Mouse (Mus musculus) urinary bladder, postnatal 4 days (tissue): ENCODE data around the gene Oip5.

ENCODE experiments used
- DNase-seq, 2 experiments: peaks; one replicate each; pipeline ENCODE4 v3.0.0; 2021 to 2022; ENCODE audit warnings: low spot score in 2 of 2

The Oip5 gene

GRCm38 (mm10) chr2:119587383-119587782 lies 30.9 kb downstream of the Oip5 start:
- peak in 1 of 2 experiments; percentile 63 for DNase-seq

DNA sequence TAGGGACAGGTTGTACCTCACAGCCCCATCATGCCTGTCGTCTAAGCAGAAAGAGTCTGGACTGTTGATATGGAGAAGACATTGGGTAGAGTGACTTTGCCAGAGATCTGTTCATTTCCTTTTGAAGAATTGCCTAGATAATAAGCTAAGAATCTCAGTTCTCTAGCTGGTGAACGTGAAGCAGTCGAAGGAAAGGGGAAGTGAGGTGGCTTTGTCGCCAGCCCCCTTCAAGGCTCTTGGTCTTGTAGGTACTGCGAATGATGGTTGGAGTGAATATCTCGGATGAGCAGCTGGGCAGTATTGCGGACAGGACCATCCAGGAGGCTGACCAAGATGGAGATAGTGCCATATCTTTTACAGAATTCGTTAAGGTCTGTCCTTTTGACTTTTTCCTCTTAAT lies 34.0 kb downstream of the Oip5 start:
- no peak for DNase-seq

- DNase-seq = no peak
Observed at GRCm38 (mm10) chr2:119583439-119583838, 34.8 kb downstream of the Oip5 start.

- no peak for DNase-seq
Observed at GRCm38 (mm10) chr2:119581571-119581970, 36.7 kb downstream of the Oip5 start.

DNA sequence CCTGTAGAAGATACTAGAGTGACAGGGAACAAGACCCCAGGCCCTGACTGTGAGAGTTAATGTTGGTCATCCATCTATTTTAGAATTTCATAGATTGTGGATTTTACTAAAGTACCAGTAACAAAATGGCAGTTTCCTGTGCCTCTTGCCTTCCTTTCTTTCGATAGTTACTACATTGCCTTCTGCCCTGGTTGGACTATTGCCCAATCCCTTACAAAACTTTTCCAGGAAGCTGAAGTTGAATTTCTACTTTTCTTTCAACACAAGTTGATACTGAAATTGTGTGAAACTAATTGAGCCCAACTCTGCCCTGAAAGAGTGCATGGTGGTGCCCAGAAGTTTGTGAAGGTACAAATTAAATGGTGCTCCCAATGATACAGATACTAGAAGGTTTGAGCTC lies 45.8 kb downstream of the Oip5 start:
- no peak for DNase-seq

DNA sequence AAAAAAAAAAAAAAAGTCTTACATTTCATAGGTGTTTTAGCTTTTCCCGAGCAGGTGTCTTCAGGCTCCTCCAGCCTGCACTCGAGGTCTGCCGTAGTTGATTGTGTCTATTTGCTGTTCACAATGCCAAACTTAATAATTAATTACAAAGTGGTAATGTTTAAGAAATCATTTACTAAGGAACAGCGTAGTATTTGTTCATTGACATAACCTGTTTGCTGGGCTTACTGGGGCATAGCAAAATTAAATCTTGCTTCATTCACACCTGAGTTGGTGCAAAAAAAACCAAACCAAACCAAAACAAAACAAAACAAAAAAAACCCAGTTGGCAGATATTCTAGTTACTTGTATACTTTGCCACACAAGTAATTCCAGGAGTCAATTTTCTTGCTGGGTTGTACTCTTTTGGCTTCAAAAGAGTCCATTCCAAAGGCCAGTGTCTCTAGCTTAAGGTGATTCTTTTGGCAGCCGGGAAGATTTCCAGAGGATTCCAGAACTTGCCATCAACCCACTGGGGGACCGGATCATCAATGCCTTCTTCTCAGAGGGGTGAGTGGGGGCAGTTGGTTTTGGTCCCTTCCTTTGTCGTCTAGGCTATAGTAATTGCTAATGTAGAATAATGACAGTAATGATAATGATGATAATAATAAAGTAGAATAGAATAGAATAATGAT lies 52.0 kb downstream of the Oip5 start:
- DNase-seq = no peak

GRCm38 (mm10) chr2:119565284-119565683 lies 53.0 kb downstream of the Oip5 start:
- no peak for DNase-seq

DNA sequence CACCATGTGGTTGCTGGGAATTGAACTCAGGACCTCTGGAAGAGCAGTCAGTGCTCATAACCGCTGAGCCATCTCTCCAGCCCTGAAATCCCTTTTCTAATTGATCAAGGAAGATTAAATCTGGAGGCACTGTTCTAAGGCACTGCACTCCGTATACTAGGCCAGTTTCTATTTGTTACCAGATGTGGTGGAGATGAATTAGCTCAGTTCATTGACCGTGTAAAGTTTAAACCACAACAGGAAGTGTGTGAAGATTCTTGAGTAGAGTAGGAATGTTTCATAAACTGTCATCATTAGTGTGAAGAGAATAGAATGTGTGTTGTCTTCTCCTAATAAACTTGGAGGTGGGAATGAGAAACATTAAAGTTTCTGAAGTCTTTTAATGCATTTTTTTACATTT lies 56.5 kb downstream of the Oip5 start:
- DNase-seq = no peak
